Mouse (Mus musculus) adrenal gland, postnatal 25 days (tissue): Measurements from ENCODE around the gene Crisp1. TPM values are rescaled to one million over a fixed set of nuclear protein-coding genes. Genes with fewer than 3 reads are reported as not detected.

Experiments
- DNase-seq: peaks from one replicate; pipeline ENCODE4 v3.0.0; 2021; ENCODE audit warnings: mixed read lengths
- long read RNA-seq: library from polyadenylated mRNA; stranded (forward); transcript quantifications from one replicate; pipeline ENCODE4 v2.0.0, GENCODE M21; 2021
- total RNA-seq: library from RNA; stranded (reverse); gene quantifications from 2 replicates; pipeline ENCODE4 v1.2.3, GENCODE M21; 2021

Gene Crisp1
- total RNA-seq: not detected in 2 replicates
- long read RNA-seq: 0 reads

DNA sequence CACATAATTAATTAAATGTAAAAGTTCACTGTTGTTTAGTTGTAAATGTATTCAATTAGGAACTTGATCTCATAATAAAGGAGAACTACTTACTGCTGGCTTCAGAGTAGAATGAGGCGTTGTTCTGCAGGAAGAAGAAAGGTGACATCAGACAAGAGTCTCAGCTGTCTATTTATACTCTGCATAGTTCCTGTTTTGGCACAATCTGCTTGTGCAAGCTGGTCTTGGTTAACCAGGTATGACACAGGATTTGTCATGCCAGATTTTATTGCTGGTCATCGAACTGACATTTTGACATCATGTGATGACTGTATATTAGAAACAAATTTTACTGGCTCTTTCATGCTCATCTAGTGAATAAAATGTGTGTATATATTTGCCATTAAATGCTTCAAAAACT lies at the start of gene Crisp1:
Gene Crisp1 (minus strand): TSS at position 146 of the 400 bp plus-strand sequence.
- DNase-seq: no peak

DNA sequence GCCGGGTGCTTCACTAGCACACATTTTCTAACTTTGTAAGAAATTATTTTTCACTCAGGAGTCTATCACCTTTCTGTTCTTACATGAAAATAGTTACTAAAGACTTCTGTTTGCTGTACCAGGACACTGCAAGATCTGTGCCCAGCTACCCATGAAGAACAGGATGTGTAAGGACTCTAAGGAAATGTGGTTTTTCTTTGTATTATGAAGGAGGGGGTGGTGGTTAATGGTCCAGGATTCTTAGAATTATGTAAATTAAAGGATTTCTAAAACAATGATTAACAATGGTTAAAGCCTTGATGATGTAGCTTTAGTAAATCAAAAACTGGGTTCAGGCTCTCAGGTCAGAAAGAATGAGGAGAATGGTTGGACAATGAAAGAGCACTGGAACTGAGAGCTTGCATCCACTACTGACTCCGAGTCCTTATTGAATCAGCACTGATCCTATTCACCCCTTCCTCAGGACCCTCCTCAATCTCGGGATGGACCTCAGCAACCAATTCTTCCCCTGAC lies 23.5 kb upstream of the Crisp1 start:
- DNase-seq: no peak

DNA sequence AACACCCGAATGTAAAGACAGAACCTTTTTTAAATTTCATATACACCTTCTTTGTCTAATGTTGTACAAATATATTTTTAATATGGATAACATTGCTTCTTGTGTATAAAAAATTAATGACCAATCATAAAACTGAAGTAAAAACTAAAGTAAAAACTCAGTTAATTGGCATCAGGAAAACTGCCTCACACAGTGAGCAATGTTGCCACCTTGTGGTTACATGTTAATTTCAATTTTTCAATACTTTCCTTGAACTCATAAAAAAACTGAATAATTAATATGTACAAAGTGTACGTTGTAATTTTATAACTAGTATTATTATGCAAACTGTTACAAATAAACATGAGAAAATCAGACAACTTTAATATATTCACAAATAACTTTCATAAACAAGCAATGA lies 33.6 kb downstream of the Crisp1 start:
- DNase-seq: no peak

DNA sequence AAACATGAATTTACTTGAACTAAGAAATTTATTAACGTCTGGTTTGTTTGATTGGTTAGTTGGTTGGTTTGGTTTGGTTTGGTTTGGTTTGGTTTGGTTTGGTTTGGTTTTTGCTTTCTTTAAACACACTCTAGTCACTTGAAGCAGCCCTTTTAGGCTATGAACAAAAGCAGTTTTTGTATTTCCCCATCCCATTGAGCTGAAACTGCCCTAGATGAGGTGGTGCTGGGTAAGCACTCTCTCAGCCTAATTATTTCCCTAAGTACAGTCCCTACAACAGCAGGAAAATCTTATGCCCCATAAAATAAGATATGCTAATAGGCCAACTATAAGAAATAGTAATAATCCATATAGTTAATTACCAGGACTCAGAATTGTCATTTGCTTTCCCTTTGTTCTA lies 43.5 kb downstream of the Crisp1 start:
- DNase-seq: no peak

DNA sequence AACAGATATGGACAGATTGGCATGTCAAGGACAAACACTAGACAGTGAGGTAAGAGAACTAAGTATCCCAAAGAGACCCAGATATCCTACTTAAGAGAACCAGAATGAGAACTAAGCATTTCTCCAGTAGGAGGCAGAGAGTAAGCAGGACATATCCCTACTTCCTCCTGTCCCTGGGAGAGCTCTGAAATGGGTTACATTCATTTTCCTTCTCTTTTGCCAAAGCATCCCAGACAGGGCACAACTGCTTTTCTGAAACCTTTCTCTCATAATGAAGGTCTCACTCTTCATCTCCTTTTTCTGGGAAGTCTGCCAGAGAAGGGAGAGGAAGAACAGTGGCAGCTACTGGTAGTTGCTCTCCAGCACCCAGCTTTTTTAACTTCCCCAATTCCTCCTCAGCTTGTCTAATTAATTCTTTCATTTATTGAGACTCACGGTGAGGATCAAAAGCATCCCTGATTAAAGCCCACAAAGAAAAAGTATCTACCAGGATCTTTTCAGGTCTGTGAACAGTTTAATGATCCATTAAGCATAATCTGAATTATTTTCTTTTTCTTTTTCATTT lies 44.0 kb downstream of the Crisp1 start:
- no peak for DNase-seq

DNA sequence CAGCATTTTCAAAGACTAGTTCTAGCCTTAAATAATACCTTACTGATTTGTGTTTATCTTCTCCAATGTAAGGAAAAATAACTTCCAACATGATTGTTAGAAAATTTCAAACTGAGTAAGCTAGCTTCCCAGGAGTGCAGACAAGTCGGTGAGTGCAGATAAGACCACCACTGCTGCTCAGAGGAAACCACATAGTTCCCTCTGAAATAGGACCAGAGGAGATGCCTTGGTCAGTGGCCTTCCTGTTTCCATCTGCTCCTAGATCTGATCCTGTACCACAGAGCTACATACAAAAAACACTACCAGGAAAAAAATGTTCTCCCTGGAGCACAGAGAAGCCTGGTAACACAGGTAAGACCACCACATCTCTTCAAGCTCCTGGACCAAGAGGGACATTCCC lies 66.5 kb downstream of the Crisp1 start:
- no peak for DNase-seq

Other genes with a start within 250 kb of the Crisp1 start
- not detected in 2 replicates for gene AC192777.2, start 223.8 kb downstream of the Crisp1 start, total RNA-seq
- not detected in 2 replicates for gene Pgk2, start 110.6 kb downstream of the Crisp1 start, total RNA-seq
- gene Crisp3, start 76.9 kb downstream of the Crisp1 start, total RNA-seq: not detected in 2 replicates
- not detected in 2 replicates for gene Esp8, start 200.8 kb upstream of the Crisp1 start, total RNA-seq
- not detected in 2 replicates for gene Esp6, start 242.3 kb upstream of the Crisp1 start, total RNA-seq